Comparison of ENCODE assay signal across 14 mouse cellular contexts in genomic region chr2:131232558-131232957, GRCm38 (mm10). TPM values are rescaled to one million over a fixed set of nuclear protein-coding genes. Genes with fewer than 3 reads are reported as not detected.
DNase-seq lines count a peak whose midpoint lies in the region; ATAC-seq lines count a peak whose summit lies in the region.
"Had no signal": no experiment of that assay in that cellular context is flagged by ENCODE, and none has a peak within 500 bp of the region (broad histone marks: within the 10 kb centered on the region; RNA-seq: fewer than 3 reads in every experiment).

No protein-coding gene starts in this region.

- no peaks in the 10 kb centered on the region for H3K9me3 ChIP-seq in megakaryocyte, embryonic 14.5 days
- H3K9me3 ChIP-seq: forebrain, embryonic 12.5 days; limb, embryonic 12.5 days had no signal

- H3K4me1 ChIP-seq in megakaryocyte, embryonic 14.5 days, result peaks cover 77% of the 10 kb centered on the region

- H3K4me3 ChIP-seq in megakaryocyte, embryonic 14.5 days (replicated peaks), result peak overlapping the region; percentile 71
- H3K4me3 ChIP-seq: forebrain, embryonic 12.5 days; limb, embryonic 12.5 days had no signal

- no peaks in the 10 kb centered on the region for H3K27me3 ChIP-seq in megakaryocyte, embryonic 14.5 days (replicated peaks)
- H3K27me3 ChIP-seq: forebrain, embryonic 12.5 days; limb, embryonic 12.5 days had no signal

- ATAC-seq in erythroid progenitor cell, adult 5-6 weeks (replicated peaks; ENCODE audit: low FRiP score, poor library complexity, severe bottlenecking), result peak; percentile 78

- H3K36me3 ChIP-seq in megakaryocyte, embryonic 14.5 days (replicated peaks; ENCODE audit: low read length), result peaks cover 27% of the 10 kb centered on the region
- H3K36me3 ChIP-seq: forebrain, embryonic 12.5 days had no signal

- peak; percentile 18 to 22 for DNase-seq in B cell, adult 2 months
- DNase-seq in ES-CJ7 (ENCODE audit: low read depth, low spot score), result peak; percentile 89
- no peak for DNase-seq in cerebellum, adult 11 months
- no peak for DNase-seq in retina, embryonic 14.5 days (ENCODE audit: low spot score)
- DNase-seq in cerebellum, postnatal 25 days, result no peak
- DNase-seq: gastrocnemius, postnatal 14 days; heart, postnatal 10 days; kidney, adult 11 months; lung, postnatal 36 days; thymus, postnatal 4 days had no signal

RNA-seq across cellular contexts. Expression of gene Mavs, which starts 1.3 kb away (rescaled TPM):
- 27.0 and 33.1 TPM in 2 replicates for total RNA-seq in erythroid progenitor cell, adult 5-6 weeks (2015; ENCODE audit: low replicate concordance)
- 12.3 and 16.3 TPM in 2 replicates for total RNA-seq in erythroid progenitor cell, adult 5-6 weeks (2017; ENCODE audit: low replicate concordance)
- polyA plus RNA-seq in megakaryocyte, embryonic 14.5 days (2012; ENCODE audit: insufficient read depth, low replicate concordance), result 12.8 and 15.6 TPM in 2 replicates

RNA-seq across cellular contexts. Expression of gene Ap5s1, which starts 25.7 kb away (rescaled TPM):
- total RNA-seq in erythroid progenitor cell, adult 5-6 weeks (2015; ENCODE audit: low replicate concordance), result 10.8 and 11.3 TPM in 2 replicates
- total RNA-seq in erythroid progenitor cell, adult 5-6 weeks (2017; ENCODE audit: low replicate concordance), result 10.9 and 11.4 TPM in 2 replicates
- 7.7 and 14.6 TPM in 2 replicates for polyA plus RNA-seq in megakaryocyte, embryonic 14.5 days (2012; ENCODE audit: insufficient read depth, low replicate concordance)

RNA-seq across cellular contexts. Expression of gene Pank2, which starts 29.7 kb away (rescaled TPM):
- total RNA-seq in erythroid progenitor cell, adult 5-6 weeks (2015; ENCODE audit: low replicate concordance), result 40.0 and 69.2 TPM in 2 replicates
- total RNA-seq in erythroid progenitor cell, adult 5-6 weeks (2017; ENCODE audit: low replicate concordance), result 37.8 and 65.5 TPM in 2 replicates
- polyA plus RNA-seq in megakaryocyte, embryonic 14.5 days (2012; ENCODE audit: insufficient read depth, low replicate concordance), result 8.5 and 15.6 TPM in 2 replicates

RNA-seq across cellular contexts. Expression of gene Spef1, which starts 45.5 kb away (rescaled TPM):
- 4.6 and 4.7 TPM in 2 replicates for total RNA-seq in erythroid progenitor cell, adult 5-6 weeks (2015; ENCODE audit: low replicate concordance)
- 4.1 and 6.4 TPM in 2 replicates for total RNA-seq in erythroid progenitor cell, adult 5-6 weeks (2017; ENCODE audit: low replicate concordance)
- polyA plus RNA-seq in megakaryocyte, embryonic 14.5 days (2012; ENCODE audit: insufficient read depth, low replicate concordance), result 1.5 and 1.7 TPM in 2 replicates

RNA-seq across cellular contexts. Expression of gene Cdc25b, which starts 45.8 kb away (rescaled TPM):
- total RNA-seq in erythroid progenitor cell, adult 5-6 weeks (2015; ENCODE audit: low replicate concordance), result 345 and 367 TPM in 2 replicates
- 664 and 783 TPM in 2 replicates for total RNA-seq in erythroid progenitor cell, adult 5-6 weeks (2017; ENCODE audit: low replicate concordance)
- 10.8 and 13.1 TPM in 2 replicates for polyA plus RNA-seq in megakaryocyte, embryonic 14.5 days (2012; ENCODE audit: insufficient read depth, low replicate concordance)

Comparison
In these comparisons a context has a peak if more than half of its experiments do, and no peak if none do; other contexts are left out.
1. DNase-seq: peak in B cell, adult 2 months (2 of 2) and ES-CJ7 (single experiment); none in cerebellum, adult 11 months (single experiment), retina, embryonic 14.5 days (single experiment) and cerebellum, postnatal 25 days (0 of 2).